Mouse (Mus musculus) adrenal gland (tissue): Measurements from ENCODE around the gene Pbx1.

Experiments
- intact Hi-C: fragments of 180-260 bp; cut with DNase I; formaldehyde crosslinking; loops from one replicate; pipeline ENCODE4 v1.15.1; 2025

Gene Pbx1

GRCm38 (mm10) chr1:168318899-168319469 lies 113.1 kb downstream of the Pbx1 start:
- intact Hi-C loops = no loop called here

- intact Hi-C loops = no loop called here
These were observed 118.3 kb downstream of the Pbx1 start for GRCm38 (mm10) chr1:168313772-168314171.

GRCm38 (mm10) chr1:168312710-168313447 lies 119.2 kb downstream of the Pbx1 start:
- intact Hi-C loops = no loop called here

DNA sequence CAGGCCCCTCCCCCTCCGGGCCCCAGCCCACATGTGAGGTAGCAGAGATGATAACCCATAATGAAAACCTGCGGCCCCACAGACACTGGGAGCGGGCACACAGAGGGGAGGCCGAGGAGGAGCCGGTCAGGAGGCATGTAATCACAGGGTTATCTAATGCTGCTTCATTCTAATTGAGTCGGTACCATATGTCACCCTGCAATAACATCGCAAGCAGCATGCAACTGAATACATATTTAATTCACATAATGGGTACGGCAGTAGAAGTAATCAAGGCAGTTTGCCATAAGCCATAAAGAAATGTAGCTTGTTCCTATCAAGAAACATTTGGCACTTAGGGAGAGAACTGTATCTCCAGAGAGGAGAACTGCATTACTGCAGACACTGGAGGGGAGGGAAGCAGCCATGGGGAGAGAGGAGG lies 123.0 kb downstream of the Pbx1 start:
- intact Hi-C loops = no loop called here

- intact Hi-C loops = no loop called here
These were observed 124.5 kb downstream of the Pbx1 start for GRCm38 (mm10) chr1:168307275-168308182.

DNA sequence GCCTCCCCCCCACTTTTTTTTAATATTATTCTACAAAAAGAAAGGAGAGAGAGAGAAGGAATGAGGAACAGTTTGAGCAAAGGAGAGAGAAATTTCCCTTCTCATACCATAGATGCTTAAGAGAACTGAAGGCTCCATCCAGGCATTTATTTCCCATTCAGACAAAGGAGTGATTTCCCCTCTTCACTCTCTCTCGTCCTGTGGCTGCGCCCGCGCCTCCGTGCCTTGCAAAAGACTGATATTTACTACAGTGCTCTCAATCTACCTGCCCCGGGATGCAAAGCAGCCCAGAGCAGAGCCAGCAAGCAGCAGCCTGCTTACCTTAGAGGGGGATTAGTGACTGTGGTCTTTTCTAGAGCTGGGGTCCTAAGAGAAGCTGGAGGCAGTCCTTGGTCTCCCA lies 131.6 kb downstream of the Pbx1 start:
- intact Hi-C loops = no loop called here

DNA sequence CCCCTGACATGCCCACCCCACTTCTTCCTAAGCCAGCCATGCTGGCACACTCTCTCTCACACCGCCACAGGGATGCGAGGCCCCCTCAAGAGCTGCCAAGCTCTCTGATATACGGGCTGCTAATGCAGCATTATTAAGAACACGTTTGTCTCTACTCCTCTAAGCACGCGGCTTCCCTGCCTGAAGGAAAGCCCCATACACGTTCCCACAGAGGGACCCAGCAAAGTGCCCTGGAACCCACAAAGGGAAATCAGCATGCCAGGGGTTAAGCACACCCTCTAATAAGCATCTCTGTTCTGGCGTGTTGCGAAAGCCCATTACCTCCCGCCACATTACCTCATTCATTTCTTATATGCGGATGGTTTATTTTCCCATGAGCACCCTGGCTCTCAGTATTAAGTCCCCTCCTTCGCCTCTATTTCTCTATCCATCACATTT lies 132.1 kb downstream of the Pbx1 start:
- intact Hi-C loops = no loop called here

DNA sequence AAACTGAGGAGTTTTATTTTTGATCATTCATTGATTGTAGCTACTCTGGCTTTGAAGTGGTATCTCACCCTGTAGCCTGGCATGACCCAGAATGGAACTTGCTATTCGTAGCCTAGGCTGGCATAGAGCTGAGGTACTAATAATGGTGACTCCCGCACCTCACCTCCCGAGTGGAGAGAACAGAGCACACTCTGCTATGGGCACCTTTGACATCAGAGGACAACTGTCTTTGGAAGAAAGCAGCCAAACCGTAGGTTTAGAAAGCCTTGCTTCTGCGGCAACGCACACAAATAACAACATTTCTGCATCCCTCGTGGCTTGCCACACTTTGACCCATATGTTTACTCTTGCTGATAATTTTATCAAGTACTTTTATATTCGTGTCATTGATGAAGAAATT lies 132.9 kb downstream of the Pbx1 start:
- intact Hi-C loops = no loop called here

GRCm38 (mm10) chr1:168296290-168296689 lies 135.8 kb downstream of the Pbx1 start:
- intact Hi-C loops = no loop called here

DNA sequence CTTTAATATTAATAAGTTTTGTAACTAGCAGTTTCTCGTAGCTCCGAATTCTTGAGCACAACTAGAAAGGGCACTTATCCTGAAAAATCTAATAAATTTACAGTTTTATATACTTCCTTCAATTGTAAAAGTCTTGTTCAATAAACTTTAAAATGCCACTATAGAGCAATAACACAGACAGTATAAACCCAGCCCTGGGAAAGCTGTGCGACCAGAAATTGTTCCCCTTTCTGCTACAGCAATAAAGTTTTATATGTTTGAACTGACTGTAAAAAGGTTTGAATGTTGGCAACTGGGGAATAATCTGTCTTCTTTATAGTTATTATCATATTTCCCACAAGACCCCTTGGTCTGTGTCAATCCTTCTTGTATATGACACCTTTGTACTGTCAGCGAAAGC lies 136.3 kb downstream of the Pbx1 start:
- intact Hi-C loops = no loop called here

DNA sequence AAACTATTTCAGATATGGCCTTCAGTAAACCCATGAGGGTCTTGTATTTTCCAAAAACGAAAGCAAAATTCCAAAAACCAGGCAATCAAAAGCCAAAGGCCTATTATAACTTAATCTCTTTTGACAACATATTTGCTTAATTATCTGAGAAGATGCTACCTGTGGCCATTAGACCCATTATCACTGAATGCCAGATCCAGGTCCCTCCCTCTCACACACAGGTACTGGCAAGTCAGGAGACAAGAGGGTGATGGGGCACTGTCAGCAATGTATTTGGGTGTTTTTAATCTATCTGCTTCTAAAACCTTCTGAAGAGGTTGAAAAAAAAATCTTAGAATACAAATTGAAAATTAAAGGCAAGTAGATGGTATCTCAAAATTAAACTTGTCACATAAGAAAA lies 138.4 kb downstream of the Pbx1 start:
- intact Hi-C loops = no loop called here

DNA sequence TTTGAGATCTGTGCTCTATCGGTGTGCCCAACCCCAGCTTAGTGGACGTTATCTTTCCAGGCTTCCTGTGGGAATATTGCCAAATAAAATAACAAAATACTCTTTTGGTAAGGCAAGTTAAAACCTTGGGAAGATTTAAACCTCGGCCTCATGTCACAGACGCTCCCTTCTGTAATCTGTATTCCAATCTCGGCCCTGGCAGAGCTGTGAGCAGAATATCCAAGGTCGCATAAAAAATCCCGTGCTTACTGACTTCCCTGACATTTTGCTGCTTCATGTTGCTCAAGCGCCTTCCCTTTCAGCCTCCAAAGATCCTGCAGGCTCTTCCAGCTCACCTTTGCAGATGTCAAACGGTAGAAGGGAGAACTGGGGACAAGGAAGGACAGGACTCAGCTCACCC lies 140.0 kb downstream of the Pbx1 start:
- intact Hi-C loops = no loop called here

DNA sequence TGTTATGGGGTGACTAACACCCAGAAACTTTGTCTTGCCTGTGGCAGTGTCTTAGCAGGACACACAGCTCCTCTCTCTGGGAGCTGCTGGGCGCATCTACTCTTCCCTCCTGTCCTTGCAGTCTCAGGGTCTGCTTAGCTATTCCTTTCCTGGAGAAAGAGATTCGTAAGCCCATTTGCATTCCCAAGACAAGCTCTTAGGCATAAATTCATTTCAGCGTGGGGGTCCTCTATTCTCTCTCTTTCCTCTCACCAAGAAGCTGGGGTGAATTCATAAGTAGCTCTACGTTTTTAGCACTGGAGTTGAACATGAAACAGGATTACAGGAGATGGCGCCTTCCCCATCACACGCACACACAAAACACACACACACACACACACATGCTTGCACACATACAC lies 140.4 kb downstream of the Pbx1 start:
- intact Hi-C loops = no loop called here

DNA sequence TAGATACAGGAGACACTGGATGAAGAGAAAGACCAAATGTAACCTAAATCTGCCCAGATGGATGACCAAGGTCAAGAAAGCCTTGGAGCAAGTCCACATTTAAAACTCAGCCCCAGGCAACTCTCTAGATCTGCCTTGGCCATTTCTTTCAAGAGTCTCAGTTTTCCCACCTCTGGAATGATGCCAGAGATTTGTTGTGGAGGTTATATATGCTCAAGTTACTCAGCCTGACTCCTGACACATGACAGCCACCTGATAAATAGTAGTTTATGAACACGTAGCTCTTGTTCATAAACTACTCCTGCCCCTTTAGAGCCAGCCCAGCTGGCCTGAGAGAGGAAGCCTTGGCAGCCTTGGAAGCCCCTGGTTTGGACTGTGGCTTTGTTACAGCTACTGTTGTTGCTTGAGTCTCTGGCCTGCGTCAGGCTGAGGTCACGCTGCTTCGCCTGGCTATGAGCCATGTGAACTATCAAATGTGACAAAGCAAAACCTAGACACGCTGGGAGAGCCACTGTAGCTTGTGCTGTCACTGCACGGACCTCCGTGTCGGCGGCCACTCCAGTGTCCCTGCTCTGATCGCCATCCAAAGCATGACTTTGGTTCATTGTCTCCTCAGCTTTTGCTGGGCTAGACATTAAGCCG lies 140.9 kb downstream of the Pbx1 start:
- intact Hi-C loops = no loop called here

- intact Hi-C loops = no loop called here
These were observed 141.7 kb downstream of the Pbx1 start for GRCm38 (mm10) chr1:168290236-168290985.

DNA sequence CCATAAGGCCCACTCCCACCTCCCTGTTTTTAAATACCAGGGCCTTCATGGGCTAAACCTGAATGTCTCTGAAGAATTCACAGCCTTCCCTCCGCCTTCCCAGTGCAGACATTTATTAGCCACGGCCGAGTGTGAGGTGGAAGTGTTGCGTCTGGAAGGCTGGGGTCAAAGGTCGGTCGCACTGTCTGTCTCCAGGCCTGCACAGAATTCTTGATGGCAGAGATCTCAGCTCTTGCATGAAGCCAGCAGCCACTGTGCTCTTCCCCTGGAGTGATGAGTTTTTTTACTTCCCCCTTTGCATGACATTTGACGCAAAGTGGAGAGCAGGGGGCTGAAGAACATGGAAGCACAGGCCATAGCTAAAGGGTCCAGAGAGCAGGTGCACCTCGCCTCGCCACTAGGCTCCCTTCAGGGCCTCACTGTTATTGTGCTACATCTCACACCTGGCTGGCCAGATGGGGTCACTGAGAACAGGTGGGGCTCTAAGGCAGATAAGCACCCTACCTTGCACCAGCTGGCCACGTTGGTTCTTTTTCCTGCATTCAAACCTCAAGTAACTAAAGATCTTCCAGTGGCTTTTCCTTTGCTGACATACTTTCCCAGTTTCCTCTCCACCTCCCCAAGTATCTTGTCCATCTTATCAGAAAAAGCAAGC lies 143.1 kb downstream of the Pbx1 start:
- intact Hi-C loops = no loop called here

GRCm38 (mm10) chr1:168287843-168288591 lies 144.1 kb downstream of the Pbx1 start:
- intact Hi-C loops = no loop called here

DNA sequence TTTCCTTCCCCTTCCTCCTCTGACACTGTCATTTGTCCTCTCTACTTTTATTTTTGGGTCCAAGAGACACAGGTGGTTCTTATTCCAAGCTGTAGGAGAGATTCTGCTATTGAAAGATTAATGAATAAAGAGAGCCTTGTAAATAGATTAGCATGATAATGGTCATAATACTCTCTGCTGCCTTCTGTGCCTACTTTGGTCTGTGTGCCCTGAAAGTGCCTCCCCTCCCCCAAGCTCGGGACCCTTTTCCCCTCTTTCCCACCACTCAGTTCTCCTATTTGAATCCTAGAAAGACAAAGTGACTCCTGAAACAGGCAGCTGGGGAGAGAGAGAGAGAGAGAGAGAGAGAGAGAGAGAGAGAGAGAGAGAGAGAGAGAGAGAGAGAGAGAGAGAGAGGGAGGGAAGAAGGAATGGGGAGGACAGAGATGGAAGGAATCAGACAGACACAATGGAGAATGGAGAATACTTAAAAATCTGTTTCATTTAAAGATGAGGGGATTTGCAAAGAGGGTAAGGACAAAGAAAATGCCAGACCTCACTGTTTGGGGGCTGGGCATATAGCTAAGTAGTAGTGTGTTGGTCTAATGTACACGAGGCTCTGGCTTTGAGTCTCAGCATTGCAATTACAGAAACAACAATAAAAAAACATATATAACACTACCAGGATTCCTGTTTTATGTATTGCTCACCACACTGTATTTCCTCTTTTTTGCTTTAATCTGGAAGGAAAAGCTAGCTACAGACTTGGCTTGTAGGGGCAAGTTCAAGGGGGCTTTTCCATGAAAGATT lies 145.0 kb downstream of the Pbx1 start:
- intact Hi-C loops = no loop called here
